Mouse (Mus musculus) heart, adult 2 months (tissue): Measurements from ENCODE around the gene Myo1c. TPM values are rescaled to one million over a fixed set of nuclear protein-coding genes. Genes with fewer than 3 reads are reported as not detected.

ENCODE experiments used
- DNase-seq, 2 experiments: peaks; one replicate each; pipeline ENCODE4 v3.0.0; 2021
- H3K27ac ChIP-seq: fragments of 200-600 bp; 2 replicates; pipeline ENCODE4 v1.8.1; 2022
- H3K27me3 ChIP-seq: fragments of 200-500 bp; 2 replicates; pipeline ENCODE4 v1.6.1; 2012; ENCODE audit warnings: mild to moderate bottlenecking, low read length, inconsistent platforms, mixed read lengths; ENCODE audit not compliant: control insufficient read depth, insufficient read depth
- H3K36me3 ChIP-seq: fragments of 200-500 bp; 2 replicates; pipeline ENCODE4 v1.6.1; 2012; ENCODE audit warnings: low read length, inconsistent platforms; ENCODE audit not compliant: control insufficient read depth, insufficient read depth
- H3K4me1 ChIP-seq: fragments of 200-500 bp; 2 replicates; pipeline ENCODE4 v1.6.1; 2011; ENCODE audit warnings: low read length; ENCODE audit not compliant: control insufficient read depth, insufficient read depth
- H3K4me3 ChIP-seq: fragments of 200-600 bp; 2 replicates; pipeline ENCODE4 v1.8.1; 2022
- H3K79me2 ChIP-seq: fragments of 200-500 bp; replicated peaks from 2 replicates; pipeline ENCODE4 v1.6.1; 2012; ENCODE audit warnings: mild to moderate bottlenecking, inconsistent platforms, low read length, moderate library complexity, mixed read lengths; ENCODE audit not compliant: control insufficient read depth, insufficient read depth
- H3K9ac ChIP-seq: fragments of 200-500 bp; 2 replicates; pipeline ENCODE4 v1.6.1; 2012; ENCODE audit warnings: low read depth, mild to moderate bottlenecking, control low read depth, inconsistent platforms, low read length, mixed read lengths
- CTCF ChIP-seq: fragments of 200-600 bp; IDR thresholded peaks from 2 replicates; pipeline ENCODE4 v1.8.1; 2022; ENCODE audit warnings: antibody characterized with exemption, mild to moderate bottlenecking, moderate library complexity
- EP300 ChIP-seq: fragments of 200-500 bp; IDR thresholded peaks from 2 replicates; pipeline ENCODE4 v1.6.1; 2011; ENCODE audit warnings: low read depth, low read length, control low read depth; ENCODE audit not compliant: insufficient read depth
- POLR2A ChIP-seq: fragments of 200-500 bp; IDR thresholded peaks from 2 replicates; pipeline ENCODE4 v1.6.1; 2011; ENCODE audit warnings: mild to moderate bottlenecking, low read depth, low read length, control low read depth; ENCODE audit not compliant: insufficient read depth
- WGBS: fragments of 180-500 bp; shearing (Covaris S2); methylation state at CpG from one replicate; pipeline ENCODE4 v1.1.7; 2018; 5-methylcytosine and 5-hydroxymethylcytosine counted together
- intact Hi-C: fragments of 180-260 bp; cut with DNase I; formaldehyde crosslinking; loops from one replicate; pipeline ENCODE4 v1.15.1; 2025
- polyA plus RNA-seq: library from polyadenylated mRNA; depleted of rRNA; stranded (reverse); fragments of >200 nt; gene quantifications from 2 replicates; pipeline ENCODE4 v1.2.3, GENCODE M21; 2012; rRNA removed
- total RNA-seq, 2 experiments: library from RNA; stranded (reverse); gene quantifications; 2 replicates each; pipeline ENCODE4 v1.2.3; 2021

Myo1c gene
- total and polyA plus RNA-seq, 3 experiments, result 68.7 to 105 (median 96.9) TPM

GRCm38 (mm10) chr11:75722339-75722738 is 72.0 kb downstream of the Myo1c start:
- Histone ChIP-seq H3K9ac (no peak overlapping the region), H3K4me3 (no peak overlapping the region), H3K27ac (no peak overlapping the region), H3K27me3 (no peaks in the 10 kb centered on the region), H3K79me2 (no peaks in the 10 kb centered on the region), H3K4me1 (no peaks in the 10 kb centered on the region), H3K36me3 (no peaks in the 10 kb centered on the region)
- WGBS, result 22% methylated on average over 4 of the region's 4 CpGs
- no peak for DNase-seq
- TF ChIP-seq POLR2A, result no peak
- TF ChIP-seq EP300, result no peak
- no peak for TF ChIP-seq CTCF
- intact Hi-C loops, result no loop called here

Other genes starting within 250 kb of the Myo1c start
- gene Serpinf1, start 227.8 kb upstream of the Myo1c start, total RNA-seq, result 10 to 100 TPM; 17.4 to 28.5 TPM
- 84.5 and 96.1 TPM in 2 replicates for gene Serpinf1, start 227.8 kb upstream of the Myo1c start, polyA plus RNA-seq
- not detected for gene Serpinf2, start 210.9 kb upstream of the Myo1c start, total RNA-seq
- gene Serpinf2, start 210.9 kb upstream of the Myo1c start, polyA plus RNA-seq, result 0.18 and 0.61 TPM in 2 replicates
- gene Wdr81, start 195.8 kb upstream of the Myo1c start, total RNA-seq, result 1 to 10 TPM; 7.0 to 8.3 TPM
- 6.6 and 9.6 TPM in 2 replicates for gene Wdr81, start 195.8 kb upstream of the Myo1c start, polyA plus RNA-seq
- gene Tlcd2, start 188.8 kb upstream of the Myo1c start, total RNA-seq, result 1 to 10 TPM; 3.7 to 4.6 TPM
- gene Tlcd2, start 188.8 kb upstream of the Myo1c start, polyA plus RNA-seq, result 10.3 and 14.3 TPM in 2 replicates
- 10 to 100 TPM; 84.4 to 93.2 TPM for gene Prpf8, start 163.7 kb upstream of the Myo1c start, total RNA-seq
- 49.0 and 86.5 TPM in 2 replicates for gene Prpf8, start 163.7 kb upstream of the Myo1c start, polyA plus RNA-seq
- 10 to 100 TPM; 40.5 to 48.8 TPM for gene Rilp, start 140.4 kb upstream of the Myo1c start, total RNA-seq
- gene Rilp, start 140.4 kb upstream of the Myo1c start, polyA plus RNA-seq, result 39.2 and 62.0 TPM in 2 replicates
- gene Scarf1, start 137.0 kb upstream of the Myo1c start, total RNA-seq, result 1 to 10 TPM; 7.6 to 8.5 TPM
- gene Scarf1, start 137.0 kb upstream of the Myo1c start, polyA plus RNA-seq, result 18.1 and 21.6 TPM in 2 replicates
- gene Slc43a2, start 118.8 kb upstream of the Myo1c start, total RNA-seq, result 10 to 100 TPM; 13.7 to 14.6 TPM
- 13.1 and 13.6 TPM in 2 replicates for gene Slc43a2, start 118.8 kb upstream of the Myo1c start, polyA plus RNA-seq
- 10 to 100 TPM; 96.6 to 99.1 TPM for gene Pitpna, start 62.4 kb upstream of the Myo1c start, total RNA-seq
- 57.2 and 95.9 TPM in 2 replicates for gene Pitpna, start 62.4 kb upstream of the Myo1c start, polyA plus RNA-seq
- 10 to 100 TPM; 24.5 to 30.2 TPM for gene Inpp5k, start 19.5 kb upstream of the Myo1c start, total RNA-seq
- gene Inpp5k, start 19.5 kb upstream of the Myo1c start, polyA plus RNA-seq, result 42.8 and 59.8 TPM in 2 replicates
- 10 to 100 TPM; 82.9 to 90.3 TPM for gene Crk, start 28.8 kb downstream of the Myo1c start, total RNA-seq
- 27.6 and 64.4 TPM in 2 replicates for gene Crk, start 28.8 kb downstream of the Myo1c start, polyA plus RNA-seq
- 100 to 1,000 TPM; 503 to 554 TPM for gene Ywhae, start 82.4 kb downstream of the Myo1c start, total RNA-seq
- gene Ywhae, start 82.4 kb downstream of the Myo1c start, polyA plus RNA-seq, result 206 and 352 TPM in 2 replicates
- under 1 TPM; 0.52 to 0.61 TPM for gene Doc2b, start 145.5 kb downstream of the Myo1c start, total RNA-seq
- 0.14 and 0.41 TPM in 2 replicates for gene Doc2b, start 145.5 kb downstream of the Myo1c start, polyA plus RNA-seq